Mouse (Mus musculus) midbrain, embryonic 16.5 days (tissue): ENCODE data around the gene Gm4707. TPM values are rescaled to one million over a fixed set of nuclear protein-coding genes. Genes with fewer than 3 reads are reported as not detected.
"Not testable (repeated sequence)": the region's sequence is repeated elsewhere in the genome, so short reads cannot be mapped to it uniquely, and the experiment has no call there.

ENCODE experiments used
- ATAC-seq: fragments of 200-750 bp; cut with Nextera tagmentation; 2 replicates; pipeline ENCODE4 v1.8.0; 2017; ENCODE audit warnings: moderate TSS enrichment
- H3K27ac ChIP-seq: fragments of 300-500 bp; sonication (generic); 2 replicates; pipeline ENCODE4 v1.5.1; 2014; ENCODE audit warnings: mild to moderate bottlenecking, low read length, mixed read lengths
- H3K27me3 ChIP-seq: fragments of 300-500 bp; sonication (generic); 2 replicates; pipeline ENCODE4 v1.6.1; 2014; ENCODE audit warnings: low read depth, low read length, mixed read lengths; ENCODE audit not compliant: control insufficient read depth, insufficient read depth
- H3K36me3 ChIP-seq: fragments of 300-500 bp; sonication (generic); 2 replicates; pipeline ENCODE4 v1.6.1; 2014; ENCODE audit warnings: mild to moderate bottlenecking, low read length, moderate library complexity, mixed read lengths; ENCODE audit not compliant: control insufficient read depth, insufficient read depth
- H3K4me1 ChIP-seq: fragments of 300-500 bp; sonication (generic); 2 replicates; pipeline ENCODE4 v1.6.1; 2014; ENCODE audit warnings: mild to moderate bottlenecking, low read length, mixed read lengths; ENCODE audit not compliant: control insufficient read depth, insufficient read depth
- H3K4me2 ChIP-seq: fragments of 300-500 bp; sonication (generic); 2 replicates; pipeline ENCODE4 v1.6.1; 2014; ENCODE audit warnings: mild to moderate bottlenecking, low read length, mixed read lengths
- H3K4me3 ChIP-seq: fragments of 300-500 bp; sonication (generic); 2 replicates; pipeline ENCODE4 v1.5.1; 2014; ENCODE audit warnings: low read depth, mild to moderate bottlenecking, low read length, moderate library complexity, mixed read lengths
- H3K9ac ChIP-seq: fragments of 300-500 bp; sonication (generic); 2 replicates; pipeline ENCODE4 v1.6.1; 2014; ENCODE audit warnings: low read depth, low read length, mixed read lengths
- H3K9me3 ChIP-seq: fragments of 300-500 bp; sonication (generic); replicated peaks from 2 replicates; pipeline ENCODE4 v1.6.1; 2014; ENCODE audit warnings: mild to moderate bottlenecking, low read length, mixed read lengths; ENCODE audit not compliant: control insufficient read depth, poor library complexity, severe bottlenecking
- WGBS: fragments of 180-500 bp; shearing (Covaris S2); extraction: QIAGEN DNeasy Blood & Tissue Kit; methylation state at CpG from one replicate; pipeline ENCODE4 v1.1.7; 2014; 5-methylcytosine and 5-hydroxymethylcytosine counted together
- polyA plus RNA-seq: library from polyadenylated mRNA; unstranded; fragments of >200 nt; fragmentation: Nextera tagmentation; extraction: Ambion mirVana; gene quantifications from 2 replicates; pipeline ENCODE4 v1.2.1, GENCODE M21; 2015

Gm4707 gene
- polyA plus RNA-seq, 1 experiment from 2014 or later, result 3.7 TPM

DNA sequence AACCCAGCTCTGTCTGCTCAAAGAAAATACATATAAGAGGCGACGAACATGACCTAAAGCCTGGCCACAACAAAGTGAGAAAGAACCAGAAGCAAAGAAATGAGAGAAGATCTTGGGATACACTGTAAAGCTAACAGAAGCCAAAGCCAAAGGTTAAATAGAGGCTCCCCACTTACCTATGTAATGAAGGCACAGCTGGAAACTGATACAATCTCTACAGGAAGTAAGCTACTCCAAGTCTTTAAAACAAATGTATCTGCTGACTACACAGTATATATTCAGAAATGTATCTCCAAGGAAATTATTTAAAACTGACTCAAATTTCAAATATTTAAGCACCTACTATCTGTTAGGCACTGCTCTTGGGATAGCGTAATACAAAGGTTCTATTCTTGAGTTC is 594 bp upstream of the Gm4707 start:
- Histone ChIP-seq H3K9ac (no peak overlapping the region), H3K4me3 (no peak overlapping the region), H3K4me1 (no peaks in the 10 kb centered on the region), H3K27me3 (no peaks in the 10 kb centered on the region), H3K36me3 (peaks cover 8% of the 10 kb centered on the region; the same call in 1 of the 2 replicates), H3K27ac (no peak overlapping the region), H3K9me3 (no peaks in the 10 kb centered on the region), H3K4me2 (no peak overlapping the region)
- no peak for ATAC-seq
- WGBS, result 92% methylated on average over 3 of the region's 3 CpGs

DNA sequence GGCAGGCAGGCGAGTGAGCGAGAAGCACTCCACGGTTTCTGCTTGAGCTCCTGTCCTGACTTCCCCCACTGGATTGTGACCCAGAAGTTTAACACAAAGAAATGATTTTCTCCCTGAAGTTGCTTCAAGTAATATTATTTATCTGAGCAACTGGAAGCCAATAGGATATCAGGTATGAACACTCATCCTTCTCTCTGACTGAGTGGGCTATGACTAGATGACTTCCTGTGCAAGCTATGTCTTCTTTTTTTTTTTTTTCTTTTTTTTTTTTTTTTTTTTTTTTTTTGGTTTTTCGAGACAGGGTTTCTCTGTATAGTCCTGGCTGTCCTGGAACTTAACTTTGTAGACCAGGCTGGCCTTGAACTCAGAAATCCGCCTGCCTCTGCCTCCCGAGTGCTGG is 2.4 kb downstream of the Gm4707 start:
- H3K4me2 ChIP-seq, H3K9me3 ChIP-seq, H3K36me3 ChIP-seq, H3K9ac ChIP-seq, H3K27ac ChIP-seq, H3K4me3 ChIP-seq, H3K4me1 ChIP-seq, ATAC-seq, H3K27me3 ChIP-seq: not testable (repeated sequence)
- 96% methylated on average over 5 of the region's 6 CpGs for WGBS

DNA sequence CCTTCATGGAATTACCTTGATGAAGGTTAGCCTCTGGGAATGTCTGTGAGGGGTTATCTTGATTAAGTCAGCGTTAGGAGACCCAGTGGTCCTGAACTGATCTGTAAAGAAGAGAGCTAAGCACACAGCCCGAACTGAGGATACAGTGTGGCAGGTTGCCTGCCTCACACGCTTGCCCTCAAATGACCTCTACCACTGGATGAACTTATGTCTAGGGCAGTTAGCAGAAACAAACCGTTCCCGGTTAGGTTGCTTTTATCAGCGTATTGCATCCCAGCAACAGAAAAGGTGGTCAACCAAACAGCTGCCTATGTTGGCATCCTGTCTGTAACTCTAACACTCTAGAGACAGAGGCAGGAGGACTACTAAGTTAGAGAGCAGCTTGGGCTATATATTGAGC is 14.5 kb downstream of the Gm4707 start:
- H3K4me3 ChIP-seq, result no peak overlapping the region
- peaks cover 2% of the 10 kb centered on the region; the same call in 1 of the 2 replicates for H3K36me3 ChIP-seq
- no peaks in the 10 kb centered on the region for H3K9me3 ChIP-seq
- no peak overlapping the region for H3K9ac ChIP-seq
- no peaks in the 10 kb centered on the region for H3K4me1 ChIP-seq
- no peak overlapping the region for H3K4me2 ChIP-seq
- H3K27ac ChIP-seq, result no peak overlapping the region
- 97% methylated on average over 6 of the region's 6 CpGs for WGBS
- H3K27me3 ChIP-seq, result no peaks in the 10 kb centered on the region
- no peak for ATAC-seq

DNA sequence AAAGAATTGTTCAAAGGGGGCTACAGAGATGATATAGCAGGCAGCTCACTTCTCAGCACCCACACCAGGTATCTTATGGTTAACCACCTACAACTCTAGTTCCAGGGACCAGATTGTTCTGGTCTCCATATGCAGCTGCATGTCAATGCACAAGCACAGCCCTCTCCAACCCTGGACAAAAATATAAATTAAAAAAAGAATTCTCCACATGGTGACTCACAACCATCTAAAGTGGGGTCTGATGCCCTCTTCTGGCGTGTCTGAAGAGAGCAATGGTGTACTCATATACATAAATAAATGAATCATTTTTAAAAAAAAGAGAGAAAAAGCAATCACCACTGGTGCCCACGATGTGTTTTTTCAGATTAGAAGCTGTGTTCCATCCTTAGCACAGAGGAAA is 15.0 kb downstream of the Gm4707 start:
- Histone ChIP-seq H3K27me3 (no peaks in the 10 kb centered on the region), H3K36me3 (peaks cover 2% of the 10 kb centered on the region; the same call in 1 of the 2 replicates), H3K4me3 (no peak overlapping the region), H3K9ac (no peak overlapping the region), H3K4me1 (no peaks in the 10 kb centered on the region), H3K9me3 (no peaks in the 10 kb centered on the region), H3K27ac (no peak overlapping the region), H3K4me2 (no peak overlapping the region)
- no peak for ATAC-seq
- 91% methylated on average over 2 of the region's 2 CpGs for WGBS

DNA sequence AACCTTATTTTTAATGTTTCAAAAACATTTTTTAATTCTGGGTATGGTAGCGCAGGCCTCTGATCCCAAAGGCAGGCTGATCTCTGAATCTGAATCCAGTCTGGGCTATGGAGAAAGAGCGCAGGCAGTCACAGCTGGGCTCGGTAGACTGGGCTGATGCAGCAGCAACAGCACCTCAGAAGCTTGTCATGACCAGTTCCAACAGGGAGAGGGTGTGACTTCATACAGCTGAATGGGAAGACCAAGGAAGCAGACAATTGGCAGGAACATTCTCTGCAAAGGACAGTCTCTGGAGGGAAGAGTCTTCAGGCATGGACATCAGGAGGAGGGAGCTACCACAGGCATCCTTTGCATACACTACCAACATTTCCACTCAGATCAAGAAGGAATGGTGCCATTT is 15.6 kb downstream of the Gm4707 start:
- ATAC-seq, result no peak
- Histone ChIP-seq H3K27ac (no peak overlapping the region), H3K4me2 (no peak overlapping the region), H3K36me3 (peaks cover 2% of the 10 kb centered on the region; the same call in 1 of the 2 replicates), H3K4me1 (no peaks in the 10 kb centered on the region), H3K9ac (no peak overlapping the region), H3K9me3 (no peaks in the 10 kb centered on the region), H3K4me3 (no peak overlapping the region), H3K27me3 (no peaks in the 10 kb centered on the region)
- WGBS, result 92% methylated on average over 3 of the region's 3 CpGs

DNA sequence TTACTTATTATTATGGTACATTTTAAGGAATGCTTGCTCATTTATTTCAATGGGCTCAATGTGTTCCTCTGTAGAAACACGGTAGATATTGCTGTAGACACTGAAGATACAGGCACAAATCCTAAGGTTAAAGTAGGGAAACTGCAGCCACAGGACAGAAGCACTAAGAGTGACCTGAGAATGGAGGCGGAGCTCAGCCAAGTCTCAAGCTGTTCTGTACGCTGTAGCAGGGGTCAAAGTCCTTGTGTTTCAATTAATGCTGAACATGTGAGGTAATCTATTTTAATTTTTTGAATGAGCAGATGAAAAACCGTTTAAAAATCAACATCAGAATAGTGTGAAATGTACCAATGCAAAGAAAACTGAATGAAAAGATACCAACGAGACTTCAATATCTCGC is 16.4 kb downstream of the Gm4707 start:
- Histone ChIP-seq H3K4me2 (no peak overlapping the region), H3K9me3 (no peaks in the 10 kb centered on the region), H3K27ac (no peak overlapping the region), H3K27me3 (no peaks in the 10 kb centered on the region), H3K36me3 (peaks cover 2% of the 10 kb centered on the region; the same call in 1 of the 2 replicates), H3K9ac (no peak overlapping the region), H3K4me3 (no peak overlapping the region), H3K4me1 (no peaks in the 10 kb centered on the region)
- ATAC-seq, result no peak
- 90% methylated on average over 6 of the region's 6 CpGs for WGBS

DNA sequence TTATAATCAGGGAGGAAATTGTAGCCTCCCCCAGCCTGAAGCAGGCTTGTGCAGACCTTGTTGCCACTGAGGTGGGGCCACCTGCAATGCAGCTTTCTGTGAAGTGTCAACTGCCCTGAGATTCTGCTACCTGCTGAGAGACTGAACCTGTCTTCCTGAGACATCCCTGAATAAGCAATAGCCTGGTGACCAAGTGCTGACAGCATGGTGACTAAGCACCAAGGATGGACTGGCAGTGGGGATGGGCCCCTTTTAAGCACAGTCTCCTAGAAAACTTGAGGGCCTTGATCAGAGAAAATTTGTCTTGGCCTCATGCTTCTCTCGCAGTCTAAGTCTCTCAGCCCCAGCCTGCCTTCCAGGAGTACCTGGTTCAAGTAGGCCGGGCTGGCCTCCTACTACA is 37.2 kb downstream of the Gm4707 start:
- ATAC-seq, result not testable (repeated sequence)
- 99% methylated on average over 2 of the region's 2 CpGs for WGBS

DNA sequence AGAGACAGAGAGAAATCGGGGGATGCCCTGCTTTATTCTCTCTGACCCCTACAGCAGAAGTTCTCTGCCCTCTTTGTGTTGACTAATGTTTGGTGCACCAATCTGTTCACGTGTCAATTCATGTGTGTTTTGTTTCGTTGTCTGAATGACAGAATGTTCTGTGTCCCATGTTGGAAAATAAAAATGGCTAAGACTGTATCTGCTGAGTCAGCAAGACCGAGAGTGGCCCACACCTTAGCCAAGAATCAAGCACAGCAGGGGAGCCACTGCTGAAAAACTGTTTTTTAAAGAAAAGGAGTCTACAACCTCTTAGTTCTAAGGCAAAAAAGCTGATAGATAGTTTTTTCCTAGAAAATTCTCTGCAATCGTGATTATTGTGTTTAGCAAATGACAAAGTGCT is 40.3 kb downstream of the Gm4707 start:
- not testable (repeated sequence) for H3K4me3 ChIP-seq, ATAC-seq, H3K9ac ChIP-seq, H3K4me1 ChIP-seq, H3K4me2 ChIP-seq, H3K9me3 ChIP-seq, H3K27me3 ChIP-seq, H3K27ac ChIP-seq
- 89% methylated on average over 5 of the region's 5 CpGs for WGBS
- peaks cover 27% of the 10 kb centered on the region for H3K36me3 ChIP-seq

More for the DNA sequence above, 37.2 kb downstream of the Gm4707 start:
- H3K27me3 ChIP-seq, H3K4me3 ChIP-seq, H3K4me2 ChIP-seq, H3K9me3 ChIP-seq, H3K27ac ChIP-seq, H3K4me1 ChIP-seq, H3K9ac ChIP-seq: not testable (repeated sequence)
- peaks cover 33% of the 10 kb centered on the region for H3K36me3 ChIP-seq

DNA sequence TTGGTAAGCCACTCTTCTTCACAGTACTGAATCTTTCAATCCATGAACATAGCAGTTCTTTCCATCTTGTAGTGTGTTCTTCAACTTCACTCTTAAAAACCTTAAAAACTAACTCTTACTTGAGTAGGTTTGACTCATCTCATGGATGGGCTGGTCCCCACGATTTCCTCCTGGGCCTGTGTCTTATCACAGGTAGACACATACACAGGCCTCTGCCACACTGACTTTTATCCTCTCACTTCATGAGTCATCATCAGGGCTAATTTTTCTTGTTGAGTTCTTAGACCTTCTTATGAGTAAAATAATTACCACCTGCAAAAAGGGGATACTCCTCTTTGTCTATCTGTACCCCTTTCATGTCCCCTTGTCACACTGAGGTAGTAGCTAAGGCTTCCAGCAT is 42.7 kb downstream of the Gm4707 start:
- no peak for ATAC-seq
- 97% methylated on average over 1 of the region's 1 CpGs for WGBS
- Histone ChIP-seq H3K4me3 (no peak overlapping the region), H3K27me3 (no peaks in the 10 kb centered on the region), H3K4me2 (no peak overlapping the region), H3K9ac (no peak overlapping the region), H3K4me1 (no peaks in the 10 kb centered on the region), H3K27ac (no peak overlapping the region), H3K9me3 (peaks cover 6% of the 10 kb centered on the region), H3K36me3 (peaks cover 16% of the 10 kb centered on the region)
